Mouse (Mus musculus) kidney, postnatal 14 days (tissue): Measurements from ENCODE around the gene Kcnk2.

ENCODE experiments used
- DNase-seq: peaks from one replicate; pipeline ENCODE4 v3.0.0; 2022; ENCODE audit warnings: mixed read lengths

Kcnk2 gene

DNA sequence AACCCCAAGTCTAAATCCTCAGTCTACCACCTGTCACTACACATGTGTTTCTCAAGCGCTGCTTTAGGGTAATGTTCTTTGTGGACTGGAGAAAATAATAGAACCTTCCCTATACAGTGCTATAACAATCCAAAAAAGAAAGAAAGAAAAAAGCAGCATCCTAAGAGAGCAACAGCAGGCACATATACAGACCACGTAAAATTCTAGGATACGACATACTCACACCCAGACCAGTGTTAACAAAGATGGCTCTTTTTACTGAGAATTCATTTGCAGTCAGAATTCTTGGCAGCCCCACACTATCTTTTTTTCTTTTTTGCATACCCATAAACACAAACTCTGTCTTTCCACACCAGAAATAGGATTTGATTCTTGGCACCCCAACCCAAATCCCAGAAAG is 187.6 kb downstream of the Kcnk2 start:
- DNase-seq = no peak

DNA sequence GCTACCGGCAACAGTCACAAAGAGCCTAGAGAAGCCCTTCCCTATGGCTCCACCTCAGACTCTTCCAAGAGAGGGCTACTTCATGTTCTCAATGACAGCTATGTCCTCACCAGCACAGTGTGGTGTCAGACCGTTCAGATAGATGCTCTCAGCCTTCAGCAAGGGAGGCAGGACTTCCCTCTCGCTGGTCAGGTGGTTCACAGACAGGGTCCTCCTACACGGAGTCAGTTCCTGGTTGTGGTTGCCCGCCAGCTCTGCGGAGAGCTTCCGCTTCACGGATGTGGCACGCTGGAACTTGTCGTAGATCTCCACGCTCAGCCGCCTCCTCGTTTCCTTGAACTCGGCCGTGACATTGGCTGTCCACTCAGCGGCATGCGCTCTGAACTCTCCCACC is 192.4 kb downstream of the Kcnk2 start:
- no peak for DNase-seq

- DNase-seq = no peak
These were observed 192.9 kb downstream of the Kcnk2 start for GRCm38 (mm10) chr1:189209029-189209714.

- DNase-seq = no peak
These were observed 193.5 kb downstream of the Kcnk2 start for GRCm38 (mm10) chr1:189208605-189209004.

- no peak for DNase-seq
These were observed 206.3 kb downstream of the Kcnk2 start for GRCm38 (mm10) chr1:189195758-189196157.

DNA sequence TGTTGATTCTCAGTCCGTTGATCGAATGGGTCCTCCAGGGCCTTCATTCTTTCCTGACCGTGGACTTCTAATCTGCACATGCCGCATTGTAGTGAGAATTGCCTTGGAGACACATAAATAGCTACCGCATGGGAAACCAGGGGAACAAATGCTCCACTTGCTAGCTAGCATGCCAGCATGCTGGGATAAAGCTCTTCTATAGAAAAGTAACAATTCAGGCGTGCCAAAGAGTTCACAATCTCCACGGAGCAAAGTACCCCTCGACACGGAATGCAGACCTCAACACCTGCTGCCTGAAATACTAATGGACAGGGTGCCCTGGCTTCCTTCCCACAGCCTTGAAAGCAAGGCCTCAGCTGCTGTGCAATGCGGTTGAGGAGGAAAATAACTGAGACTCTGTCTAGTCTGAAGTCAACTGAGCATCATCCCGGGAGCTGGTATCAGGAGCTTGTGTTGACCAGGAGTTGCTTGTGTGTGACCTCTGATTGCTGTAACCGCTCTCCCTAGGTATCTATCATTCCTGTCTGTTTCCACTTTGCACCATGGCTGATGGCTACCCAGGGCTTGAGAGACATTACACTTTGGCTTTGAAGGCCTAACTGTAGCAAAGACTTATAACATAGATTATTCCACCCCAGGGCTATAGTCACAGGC is 214.2 kb downstream of the Kcnk2 start:
- DNase-seq = no peak

DNA sequence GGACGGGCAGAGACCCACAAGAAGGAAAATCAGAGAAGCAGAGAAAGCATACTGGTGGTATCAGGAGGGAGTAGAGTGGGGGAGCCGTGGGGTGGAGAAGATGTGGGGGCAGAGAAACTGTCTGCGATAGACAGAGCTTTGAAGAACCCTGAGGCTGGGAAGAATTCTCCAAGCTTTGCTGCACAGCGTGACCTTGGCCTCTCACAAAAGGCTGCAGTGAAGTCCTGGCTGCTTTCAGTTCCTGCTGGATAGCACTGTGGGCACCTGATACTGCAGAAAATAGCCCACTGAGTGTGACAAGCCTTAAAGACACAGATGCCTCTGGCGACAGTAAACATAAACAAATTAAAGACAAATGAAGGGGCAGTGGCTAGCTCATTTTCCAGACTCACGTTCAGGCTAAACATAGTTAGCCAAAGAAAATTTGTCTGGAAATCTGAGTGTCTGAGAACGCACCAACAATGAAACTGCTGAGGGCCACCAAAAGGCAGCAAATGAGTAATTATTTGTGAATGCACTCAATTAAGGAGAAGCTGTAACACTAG is 216.8 kb downstream of the Kcnk2 start:
- DNase-seq = no peak

DNA sequence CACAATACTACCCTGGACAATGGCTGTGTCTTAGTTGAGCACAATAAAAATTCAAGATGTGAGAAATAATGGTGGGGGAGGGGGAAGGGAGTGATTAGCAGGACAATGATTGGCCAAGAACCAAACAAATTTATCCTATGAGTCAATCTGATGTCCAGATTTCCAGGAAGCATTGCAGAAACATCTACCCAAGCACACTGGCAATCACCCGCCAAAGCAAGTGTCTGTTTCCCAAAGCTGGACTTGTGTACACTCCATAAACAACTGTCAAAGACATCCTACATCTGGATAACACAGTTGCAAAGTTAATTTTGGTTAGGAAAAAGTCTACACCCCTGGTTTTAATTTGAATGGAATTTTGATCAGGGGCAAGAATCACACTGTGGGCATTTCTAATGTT is 224.3 kb downstream of the Kcnk2 start:
- DNase-seq = no peak

DNA sequence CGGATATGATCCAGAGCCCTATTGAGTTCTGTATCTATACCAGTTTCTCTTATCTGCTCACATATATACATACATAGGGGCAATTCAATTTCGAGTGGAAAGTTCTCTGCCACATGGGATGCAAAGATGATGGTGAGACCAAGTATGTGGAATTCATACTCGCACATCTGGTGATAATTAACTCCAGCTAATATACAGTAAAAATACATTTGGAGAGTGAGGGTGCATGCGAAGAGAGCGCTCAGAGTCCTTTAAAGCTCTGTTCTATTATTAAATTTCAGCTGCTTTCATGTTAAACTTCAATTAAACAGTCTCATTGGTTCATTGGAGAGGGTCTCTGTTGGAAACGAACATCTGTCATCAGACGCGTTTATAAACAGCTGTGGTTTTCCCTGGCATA is 228.6 kb downstream of the Kcnk2 start:
- no peak for DNase-seq

DNA sequence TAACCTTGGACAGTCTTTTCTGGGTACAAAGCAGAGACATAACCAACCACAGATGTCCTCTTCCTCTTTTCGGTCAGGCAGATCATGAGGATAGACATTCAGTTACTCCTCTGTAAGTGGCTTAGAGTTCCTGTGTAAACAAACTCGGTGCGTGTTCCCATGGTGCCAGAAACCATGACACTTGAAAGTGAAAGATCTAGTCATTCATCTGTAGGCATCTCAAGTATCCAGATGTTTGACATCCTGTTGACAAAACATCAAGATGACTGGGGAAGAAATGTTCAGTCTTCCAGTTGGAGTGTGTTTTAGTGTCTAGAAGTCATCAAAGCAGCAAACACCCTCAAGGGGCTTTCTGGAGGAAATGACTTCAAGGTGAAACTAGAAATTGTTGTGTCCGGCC is 230.9 kb downstream of the Kcnk2 start:
- DNase-seq = no peak

- DNase-seq = no peak
These were observed 236.3 kb downstream of the Kcnk2 start for GRCm38 (mm10) chr1:189165756-189166155.

DNA sequence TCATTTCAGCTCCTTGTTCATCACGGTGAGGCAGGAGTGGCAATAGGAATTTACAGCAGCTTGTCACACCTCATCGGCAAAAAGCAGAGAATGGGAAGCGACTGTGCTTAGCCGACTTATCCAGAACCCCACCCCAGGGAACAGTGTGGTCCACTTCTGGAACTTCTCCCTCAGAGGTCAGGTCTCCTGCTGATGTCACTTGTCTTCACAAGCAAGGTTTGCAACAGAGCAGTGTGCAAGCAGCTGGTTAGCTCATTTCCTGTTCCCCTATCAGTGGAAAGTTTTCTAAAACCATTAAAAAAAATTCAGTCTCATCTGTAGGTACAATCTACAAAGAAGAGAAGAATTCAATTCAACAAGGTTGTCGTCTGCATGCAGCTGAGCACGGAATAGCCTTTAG is 236.9 kb downstream of the Kcnk2 start:
- DNase-seq = peak; percentile 3

DNA sequence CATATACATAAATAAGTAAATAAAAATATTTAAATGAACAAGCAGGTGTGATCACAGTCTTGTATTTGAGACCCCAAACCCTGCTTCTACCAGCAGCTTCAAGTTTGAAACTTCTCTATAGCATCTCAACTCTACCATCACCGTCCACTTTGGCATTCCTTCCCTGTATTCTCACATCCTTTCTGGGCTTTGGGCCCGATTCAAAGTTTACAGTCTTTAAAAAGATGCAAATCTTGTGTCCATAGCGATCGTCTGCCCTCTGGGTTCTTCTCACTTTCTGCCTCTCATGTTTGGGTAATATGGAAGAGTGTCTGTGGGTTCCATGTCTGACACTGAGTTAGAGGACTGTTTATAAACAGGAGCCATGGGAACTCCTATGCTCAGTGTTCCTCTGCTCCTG is 237.4 kb downstream of the Kcnk2 start:
- no peak for DNase-seq

DNA sequence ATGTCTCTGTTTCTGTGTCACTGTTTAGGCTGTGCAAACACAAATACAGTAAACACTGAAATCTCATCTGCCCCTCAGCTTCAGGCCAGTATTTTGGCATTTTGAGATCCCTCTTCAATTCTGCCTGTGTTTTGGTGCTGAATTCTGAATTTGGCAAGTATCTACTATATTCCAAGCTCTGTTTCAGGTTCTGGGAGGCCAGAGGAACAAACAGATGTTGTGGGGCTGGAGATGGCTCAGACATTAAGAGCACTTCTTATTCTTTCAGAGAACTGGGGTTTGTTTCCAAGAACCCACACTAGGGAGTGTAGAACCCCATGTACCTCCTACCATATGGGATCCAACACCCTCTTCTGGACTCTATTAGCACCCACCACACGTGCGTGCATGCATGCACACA is 237.8 kb downstream of the Kcnk2 start:
- DNase-seq = no peak
